Mouse (Mus musculus) heart, adult 2 months (tissue): Measurements from ENCODE around the gene 1520401A03Rik.

ENCODE experiments used
- CTCF ChIP-seq: fragments of 200-600 bp; IDR thresholded peaks from 2 replicates; pipeline ENCODE4 v1.8.1; 2022; ENCODE audit warnings: antibody characterized with exemption, mild to moderate bottlenecking, moderate library complexity
- EP300 ChIP-seq: fragments of 200-500 bp; IDR thresholded peaks from 2 replicates; pipeline ENCODE4 v1.6.1; 2011; ENCODE audit warnings: low read depth, low read length, control low read depth; ENCODE audit not compliant: insufficient read depth
- POLR2A ChIP-seq: fragments of 200-500 bp; IDR thresholded peaks from 2 replicates; pipeline ENCODE4 v1.6.1; 2011; ENCODE audit warnings: mild to moderate bottlenecking, low read depth, low read length, control low read depth; ENCODE audit not compliant: insufficient read depth

DNA sequence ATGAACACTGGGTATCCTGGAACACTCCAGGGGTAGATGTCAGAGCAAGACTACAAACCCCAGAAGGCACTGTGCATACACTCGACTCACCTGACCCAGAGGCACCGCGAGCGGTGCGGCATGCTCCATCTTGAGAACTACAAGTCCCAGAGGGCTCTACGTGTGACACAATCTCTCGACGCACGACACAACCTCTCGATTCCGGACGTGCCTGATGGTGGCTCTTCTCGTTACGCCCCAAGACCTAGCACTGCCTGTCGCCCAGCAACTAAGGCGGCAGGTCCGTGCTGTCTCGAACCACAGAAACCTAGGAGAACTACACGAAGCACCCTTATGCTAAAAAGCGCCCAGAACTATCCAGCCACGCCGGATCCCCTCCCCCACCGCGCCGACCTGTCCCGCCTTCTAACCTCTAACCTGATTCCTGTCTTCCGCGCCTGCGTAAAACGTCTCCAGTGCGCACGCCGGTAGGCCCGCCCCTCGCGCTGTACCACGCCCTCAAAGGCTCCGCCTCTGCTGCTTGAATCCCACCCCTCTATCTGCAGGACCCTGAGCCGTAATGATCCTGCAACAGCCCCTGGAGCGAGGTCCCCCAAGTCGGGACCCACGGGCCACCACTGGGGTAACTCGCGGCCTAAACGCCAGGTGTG, 49.0 kb downstream of the 1520401A03Rik start, which contains the start of the genes Hcfc1r1 and Thoc6:
- no peak for TF ChIP-seq CTCF
- peak; percentile 70 for TF ChIP-seq EP300
- TF ChIP-seq POLR2A = peak; percentile 73
